Mouse (Mus musculus) hindbrain, postnatal 0 days (tissue): ENCODE measurements at regions not wholly inside any gene's neighbourhood (a gene's known extent, or its start where the extent isn't known, plus 50 kb on each side); places are given as distances from the start of the nearest gene placed in this dataset.

ENCODE experiments used
- ATAC-seq: fragments of 200-750 bp; cut with Nextera tagmentation; 2 replicates; pipeline ENCODE4 v1.8.0; 2017; ENCODE audit warnings: mild to moderate bottlenecking, moderate TSS enrichment, moderate library complexity
- DNase-seq: peaks from one replicate; pipeline ENCODE4 v3.0.0-alpha.2; 2015; ENCODE audit warnings: low spot score
- H3K27ac ChIP-seq: fragments of 300-500 bp; sonication (generic); 2 replicates; pipeline ENCODE4 v1.5.1; 2014; ENCODE audit warnings: mild to moderate bottlenecking
- H3K27me3 ChIP-seq: fragments of 300-500 bp; sonication (generic); 2 replicates; pipeline ENCODE4 v1.6.1; 2014; ENCODE audit warnings: low read length, mixed read lengths; ENCODE audit not compliant: insufficient read depth
- H3K36me3 ChIP-seq: fragments of 300-500 bp; sonication (generic); 2 replicates; pipeline ENCODE4 v1.6.1; 2014; ENCODE audit warnings: low read length, mixed read lengths; ENCODE audit not compliant: insufficient read depth
- H3K4me1 ChIP-seq: fragments of 300-500 bp; sonication (generic); 2 replicates; pipeline ENCODE4 v1.6.1; 2014; ENCODE audit warnings: antibody characterized with exemption, low read length, mixed read lengths; ENCODE audit not compliant: insufficient read depth
- H3K4me2 ChIP-seq: fragments of 300-500 bp; sonication (generic); 2 replicates; pipeline ENCODE4 v1.6.1; 2014; ENCODE audit warnings: low read depth, mild to moderate bottlenecking, low read length, moderate library complexity, mixed read lengths
- H3K4me3 ChIP-seq: fragments of 300-500 bp; sonication (generic); 2 replicates; pipeline ENCODE4 v1.5.1; 2014; ENCODE audit warnings: low read length
- H3K9ac ChIP-seq: fragments of 300-500 bp; sonication (generic); replicated peaks from 2 replicates; pipeline ENCODE4 v1.6.1; 2014; ENCODE audit warnings: mild to moderate bottlenecking, low read length, moderate library complexity, mixed read lengths
- H3K9me3 ChIP-seq: fragments of 300-500 bp; sonication (generic); 2 replicates; pipeline ENCODE4 v1.6.1; 2016; ENCODE audit warnings: low read length, mixed read lengths
- CTCF ChIP-seq: IDR thresholded peaks from 2 replicates; pipeline ENCODE4 v1.5.1; 2016; ENCODE audit warnings: antibody characterized with exemption, control low read depth, low read depth
- WGBS: fragments of 180-500 bp; shearing (Covaris S2); extraction: QIAGEN DNeasy Blood & Tissue Kit; methylation state at CpG from one replicate; pipeline ENCODE4 v1.1.7; 2014; 5-methylcytosine and 5-hydroxymethylcytosine counted together

GRCm38 (mm10) chr13:48734985-48735384 is 72.2 kb downstream of the Barx1 start:
- peaks cover 34% of the 10 kb centered on the region for H3K27me3 ChIP-seq
- H3K4me3 ChIP-seq: no peak overlapping the region
- WGBS: 74% methylated on average over 9 of the region's 9 CpGs
- no peaks in the 10 kb centered on the region for H3K9me3 ChIP-seq
- no peak overlapping the region for H3K27ac ChIP-seq
- ATAC-seq (no peak), DNase-seq (no peak)
- H3K4me2 ChIP-seq: no peak overlapping the region
- no peak for TF ChIP-seq CTCF
- H3K36me3 ChIP-seq: no peaks in the 10 kb centered on the region
- H3K9ac ChIP-seq: no peak overlapping the region
- H3K4me1 ChIP-seq: peaks cover 5% of the 10 kb centered on the region

GRCm38 (mm10) chr13:48745566-48745965 is 82.8 kb downstream of the Barx1 start:
- H3K27me3 ChIP-seq: no peaks in the 10 kb centered on the region
- no peaks in the 10 kb centered on the region for H3K36me3 ChIP-seq
- H3K4me1 ChIP-seq: no peaks in the 10 kb centered on the region
- DNase-seq (no peak), ATAC-seq (no peak)
- H3K4me2 ChIP-seq: no peak overlapping the region
- WGBS: 68% methylated on average over 5 of the region's 5 CpGs
- no peak overlapping the region for H3K27ac ChIP-seq
- no peak overlapping the region for H3K9ac ChIP-seq
- no peak for TF ChIP-seq CTCF
- H3K9me3 ChIP-seq: no peaks in the 10 kb centered on the region
- H3K4me3 ChIP-seq: no peak overlapping the region

GRCm38 (mm10) chr13:48746301-48746700 is 83.5 kb downstream of the Barx1 start:
- Histone ChIP-seq H3K27me3 (no peaks in the 10 kb centered on the region), H3K4me1 (no peaks in the 10 kb centered on the region), H3K36me3 (no peaks in the 10 kb centered on the region), H3K9ac (no peak overlapping the region), H3K4me2 (no peak overlapping the region), H3K4me3 (no peak overlapping the region), H3K27ac (no peak overlapping the region), H3K9me3 (no peaks in the 10 kb centered on the region)
- ATAC-seq (no peak), DNase-seq (no peak)
- WGBS: 56% methylated on average over 7 of the region's 7 CpGs
- no peak for TF ChIP-seq CTCF
